Mouse (Mus musculus) heart, embryonic 14.5 days (tissue): ENCODE results near the gene Ncoa3. TPM values are rescaled to one million over a fixed set of nuclear protein-coding genes. Genes with fewer than 3 reads are reported as not detected.

Experiments
- ATAC-seq: fragments of 200-750 bp; cut with Nextera tagmentation; 2 replicates; pipeline ENCODE4 v1.8.0; 2017; ENCODE audit warnings: low read depth, moderate TSS enrichment; ENCODE audit not compliant: insufficient number of reproducible peaks, insufficient read depth, low FRiP score
- H3K27ac ChIP-seq, 2 experiments: fragments of 200-500 bp in 1 of 2; fragments of 300-500 bp in 1 of 2; sonication (generic) in 1 of 2; replicated peaks in 1 of 2; 2 replicates each; pipeline ENCODE4 v1.5.1; 2012 to 2014; ENCODE audit warnings: low read depth in 2 of 2, low read length in 2 of 2, control low read depth in 1 of 2, mild to moderate bottlenecking in 1 of 2, mixed read lengths in 1 of 2; ENCODE audit not compliant: control insufficient read depth in 1 of 2, insufficient read depth in 1 of 2
- H3K27me3 ChIP-seq: fragments of 300-500 bp; sonication (generic); 2 replicates; pipeline ENCODE4 v1.6.1; 2014; ENCODE audit warnings: mild to moderate bottlenecking, low read length, control low read depth; ENCODE audit not compliant: control insufficient read depth, insufficient read depth
- H3K36me3 ChIP-seq: fragments of 300-500 bp; sonication (generic); 2 replicates; pipeline ENCODE4 v1.6.1; 2014; ENCODE audit warnings: mild to moderate bottlenecking, control low read depth, low read length, mixed read lengths; ENCODE audit not compliant: control insufficient read depth, insufficient read depth
- H3K4me1 ChIP-seq, 2 experiments: fragments of 200-500 bp in 1 of 2; fragments of 300-500 bp in 1 of 2; sonication (generic) in 1 of 2; 2 replicates each; pipeline ENCODE4 v1.6.1; 2012 to 2014; ENCODE audit warnings: low read length in 2 of 2, control low read depth in 1 of 2, mixed read lengths in 1 of 2; ENCODE audit not compliant: control insufficient read depth in 2 of 2, insufficient read depth in 2 of 2
- H3K4me2 ChIP-seq: fragments of 300-500 bp; sonication (generic); 2 replicates; pipeline ENCODE4 v1.6.1; 2014; ENCODE audit warnings: mild to moderate bottlenecking, low read length
- H3K4me3 ChIP-seq, 2 experiments: fragments of 200-500 bp in 1 of 2; fragments of 300-500 bp in 1 of 2; sonication (generic) in 1 of 2; 2 replicates each; pipeline ENCODE4 v1.5.1; 2012 to 2014; ENCODE audit warnings: low read length in 2 of 2, mild to moderate bottlenecking in 2 of 2, control low read depth in 1 of 2, low read depth in 1 of 2, moderate library complexity in 1 of 2; ENCODE audit not compliant: control insufficient read depth in 1 of 2, insufficient read depth in 1 of 2
- H3K9ac ChIP-seq: fragments of 300-500 bp; sonication (generic); 2 replicates; pipeline ENCODE4 v1.6.1; 2014; ENCODE audit warnings: mild to moderate bottlenecking, low read length
- H3K9me3 ChIP-seq: fragments of 300-500 bp; sonication (generic); 2 replicates; pipeline ENCODE4 v1.6.1; 2016; ENCODE audit warnings: low read length, control low read depth; ENCODE audit not compliant: control insufficient read depth
- WGBS: fragments of 180-500 bp; shearing (Covaris S2); extraction: QIAGEN DNeasy Blood & Tissue Kit; methylation state at CpG from one replicate; pipeline ENCODE4 v1.1.7; 2014; 5-methylcytosine and 5-hydroxymethylcytosine counted together
- polyA plus RNA-seq: library from polyadenylated mRNA; unstranded; fragments of >200 nt; fragmentation: Nextera tagmentation; extraction: Ambion mirVana; gene quantifications from 2 replicates; pipeline ENCODE4 v1.2.1, GENCODE M21; 2014

Ncoa3 gene
- polyA plus RNA-seq, 1 experiment from 2014 or later = 12.5 TPM

DNA sequence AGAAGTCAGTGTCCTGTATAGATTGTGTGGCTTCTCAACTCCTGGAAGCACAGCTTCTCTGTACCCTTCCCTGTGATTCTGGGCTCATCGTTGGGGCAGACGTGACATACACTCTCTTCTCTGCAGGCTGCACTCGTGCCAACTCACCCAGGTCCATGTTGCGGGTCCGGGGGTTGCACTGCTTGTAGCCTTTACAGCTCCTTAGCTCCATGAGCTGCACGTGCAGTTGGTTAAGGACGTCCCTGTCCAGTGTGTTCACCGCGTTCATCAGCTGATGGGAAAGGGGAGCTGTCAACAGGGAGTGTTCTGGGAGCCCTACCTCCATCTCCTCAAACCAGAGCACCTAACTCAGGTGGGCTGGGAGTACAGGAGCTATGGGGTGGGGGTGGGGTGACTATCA is 84.9 kb downstream of the Ncoa3 start:
- Histone ChIP-seq H3K9me3 (no peaks in the 10 kb centered on the region), H3K27ac (no peak overlapping the region), H3K36me3 (peaks cover 68% of the 10 kb centered on the region), H3K4me2 (no peak overlapping the region), H3K9ac (no peak overlapping the region), H3K27me3 (no peaks in the 10 kb centered on the region), H3K4me1 (peaks cover 23 to 35% of the 10 kb centered on the region in 2 experiments), H3K4me3 (no peak overlapping the region)
- ATAC-seq = no peak
- 81% methylated on average over 9 of the region's 9 CpGs for WGBS

DNA sequence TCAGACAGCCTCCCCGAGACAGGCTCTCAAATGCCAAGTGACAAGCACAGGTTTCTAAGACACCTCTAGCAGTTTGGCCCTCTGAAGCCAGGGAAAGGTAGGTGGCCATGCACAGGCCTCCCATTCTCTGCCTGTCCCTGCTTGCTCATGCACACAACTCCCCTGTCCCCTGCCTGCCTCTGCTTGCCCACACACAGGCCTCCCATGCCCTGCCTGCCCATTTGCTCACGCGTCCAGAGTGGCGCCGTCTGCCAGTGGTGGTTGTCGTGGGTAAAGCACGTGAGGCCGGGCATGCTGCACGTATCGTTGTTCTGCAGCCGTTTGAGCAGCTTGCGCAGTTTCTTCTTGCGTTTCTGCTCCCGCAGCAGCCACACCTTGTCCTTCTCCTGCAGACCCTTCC is 86.8 kb downstream of the Ncoa3 start:
- Histone ChIP-seq H3K9ac (no peak overlapping the region), H3K4me1 (peaks cover 23 to 48% of the 10 kb centered on the region in 2 experiments), H3K36me3 (peaks cover 68% of the 10 kb centered on the region), H3K4me3 (no peak overlapping the region), H3K27ac (0 out of 4 replicates have a peak overlapping the region, but pooled peaks of 1 of the 2 experiments have one; percentile 98), H3K4me2 (no peak overlapping the region), H3K9me3 (no peaks in the 10 kb centered on the region), H3K27me3 (no peaks in the 10 kb centered on the region)
- WGBS = 93% methylated on average over 14 of the region's 14 CpGs
- ATAC-seq = no peak

DNA sequence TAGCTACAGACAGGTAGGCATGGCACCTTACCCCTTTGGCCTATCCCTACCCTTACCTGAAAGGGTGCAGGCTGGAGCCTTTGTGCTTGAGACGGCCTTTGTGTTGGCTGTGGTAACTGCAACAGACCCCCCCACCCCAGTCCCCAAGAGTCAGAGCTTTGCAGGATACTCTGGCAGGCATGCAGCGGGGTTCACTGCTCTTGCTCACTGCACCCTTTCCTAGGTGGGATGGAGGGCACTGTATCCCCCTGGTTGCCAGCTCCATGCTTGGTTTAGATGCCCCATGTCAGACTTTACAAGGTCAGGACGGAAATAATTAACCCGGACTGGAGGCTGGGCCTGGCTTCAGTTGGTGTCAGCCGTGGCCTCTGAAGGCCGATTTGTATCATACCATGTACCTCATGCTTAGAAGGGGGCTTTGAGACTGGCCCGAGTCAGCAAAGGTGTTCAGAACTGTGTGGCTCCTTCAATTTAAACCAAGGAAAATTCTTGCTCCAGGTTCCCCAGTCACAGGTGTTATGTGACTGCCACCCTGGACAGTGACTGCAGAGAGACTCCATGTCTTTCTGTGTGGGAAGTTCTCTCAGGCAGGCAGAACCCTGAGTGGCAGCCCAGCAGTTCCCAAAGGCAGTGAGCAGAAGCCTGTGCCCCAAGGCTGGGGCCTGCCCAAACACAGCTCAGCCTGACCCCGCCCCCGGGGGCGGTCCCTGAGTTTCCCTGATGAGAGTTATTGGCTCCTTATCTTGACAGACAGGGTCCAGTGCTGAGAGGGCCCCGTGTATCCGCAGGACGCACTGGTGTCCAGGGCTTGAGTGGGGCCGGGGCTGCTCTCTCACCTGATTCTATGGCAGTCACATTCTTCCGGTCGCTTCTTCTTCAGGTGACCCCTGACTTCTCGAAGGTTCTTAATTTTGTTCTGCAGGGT is 87.8 kb downstream of the Ncoa3 start:
- Histone ChIP-seq H3K36me3 (peaks cover 63% of the 10 kb centered on the region), H3K27me3 (no peaks in the 10 kb centered on the region), H3K9ac (peak overlapping the region; percentile 83), H3K4me2 (peak overlapping the region; percentile 70), H3K27ac (peak overlapping the region; percentile 98 to 99), H3K4me3 (peak overlapping the region; percentile 40 to 46), H3K4me1 (peaks cover 23 to 48% of the 10 kb centered on the region in 2 experiments), H3K9me3 (no peaks in the 10 kb centered on the region)
- 32% methylated on average over 17 of the region's 17 CpGs for WGBS
- ATAC-seq = peak; percentile 84

DNA sequence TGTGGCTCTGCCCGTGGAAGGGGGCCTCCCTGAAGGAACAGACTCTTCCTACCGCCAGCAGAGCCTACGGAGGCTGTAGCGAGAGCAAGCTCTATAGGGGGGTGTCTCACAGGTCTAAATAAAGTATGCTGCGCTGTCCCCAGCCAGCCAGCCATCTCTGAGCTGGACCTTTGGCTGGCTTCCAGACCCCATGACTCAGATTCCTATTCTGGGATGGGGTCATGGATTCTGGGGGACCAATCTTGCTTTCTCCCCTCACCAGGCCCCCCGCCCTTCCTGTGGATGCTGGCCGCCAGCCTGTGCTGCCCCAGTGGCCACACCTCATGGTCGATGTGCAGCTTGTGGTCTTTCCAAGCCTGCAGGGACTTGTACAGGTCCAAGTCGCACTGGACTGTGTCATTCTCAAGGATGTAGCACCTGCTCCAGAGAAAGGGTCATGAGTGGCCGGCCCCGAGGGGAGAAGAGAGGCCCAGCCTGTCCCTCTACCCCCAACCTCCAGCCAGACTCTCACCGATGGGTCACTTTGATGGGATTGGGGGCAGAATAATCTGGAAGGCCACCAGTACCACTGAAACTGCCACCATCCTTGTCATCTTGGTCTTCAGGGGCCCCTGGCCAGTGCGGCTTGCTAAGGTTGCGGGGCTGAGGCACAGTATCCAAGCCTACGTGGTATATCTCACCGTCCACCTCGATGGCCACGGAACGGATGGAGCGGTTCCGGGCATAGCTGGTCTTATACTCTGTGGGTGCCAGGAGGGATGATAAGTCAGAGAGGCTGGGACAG is 88.7 kb downstream of the Ncoa3 start:
- peak; percentile 82 for ATAC-seq
- Histone ChIP-seq H3K36me3 (peaks cover 66% of the 10 kb centered on the region), H3K27ac (peak overlapping the region; percentile 98 to 99), H3K4me3 (peak overlapping the region; percentile 40 to 46), H3K4me2 (peak overlapping the region; percentile 70), H3K4me1 (peaks cover 23 to 47% of the 10 kb centered on the region in 2 experiments), H3K9me3 (no peaks in the 10 kb centered on the region), H3K27me3 (no peaks in the 10 kb centered on the region), H3K9ac (peak overlapping the region; percentile 83)
- 49% methylated on average over 21 of the region's 21 CpGs for WGBS

GRCm38 (mm10) chr2:166082193-166082592 is 89.8 kb downstream of the Ncoa3 start:
- Histone ChIP-seq H3K4me2 (no peak overlapping the region), H3K9me3 (no peaks in the 10 kb centered on the region), H3K36me3 (peaks cover 70% of the 10 kb centered on the region), H3K9ac (no peak overlapping the region), H3K27ac (peak overlapping the region in 1 of 2 experiments; percentile 98; a peak in 3 of 4 replicates), H3K27me3 (no peaks in the 10 kb centered on the region), H3K4me1 (peaks cover 23 to 42% of the 10 kb centered on the region in 2 experiments), H3K4me3 (no peak overlapping the region)
- ATAC-seq = no peak
- 53% methylated on average over 5 of the region's 5 CpGs for WGBS

GRCm38 (mm10) chr2:166082661-166083060 is 90.2 kb downstream of the Ncoa3 start:
- ATAC-seq = no peak
- Histone ChIP-seq H3K27me3 (no peaks in the 10 kb centered on the region), H3K4me1 (peaks cover 23 to 42% of the 10 kb centered on the region in 2 experiments), H3K4me2 (no peak overlapping the region), H3K9me3 (no peaks in the 10 kb centered on the region), H3K27ac (no peak overlapping the region; a peak in 1 of 4 replicates), H3K9ac (peak overlapping the region; percentile 21; the same call in 1 of the 2 replicates), H3K4me3 (no peak overlapping the region), H3K36me3 (peaks cover 70% of the 10 kb centered on the region)
- WGBS = 78% methylated on average over 10 of the region's 10 CpGs

DNA sequence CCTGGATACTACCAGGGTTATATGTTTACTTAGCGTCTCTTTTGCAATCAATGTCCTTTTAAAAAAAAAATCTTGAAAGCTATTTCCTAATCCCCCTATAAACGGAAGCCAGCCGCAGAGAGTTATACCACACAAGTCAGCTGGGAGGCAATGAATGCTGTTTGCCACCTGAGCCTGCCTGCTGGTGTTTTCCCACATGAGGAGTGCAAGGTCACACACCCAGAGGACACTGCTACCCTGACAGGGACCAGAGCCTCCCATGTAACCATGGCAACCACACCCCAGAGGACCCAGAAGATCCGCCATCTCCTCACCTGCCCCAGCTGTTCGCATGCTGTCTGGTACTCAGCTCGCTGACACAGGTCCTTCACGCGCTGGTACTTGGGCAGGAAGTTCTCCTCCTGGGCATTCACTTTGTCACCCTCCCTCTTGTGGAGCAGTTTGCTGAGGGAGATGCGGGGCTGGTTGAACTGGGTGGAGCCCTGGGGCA is 91.2 kb downstream of the Ncoa3 start:
- Histone ChIP-seq H3K4me2 (no peak overlapping the region), H3K4me3 (no peak overlapping the region), H3K36me3 (peaks cover 65% of the 10 kb centered on the region), H3K4me1 (peaks cover 23 to 42% of the 10 kb centered on the region in 2 experiments), H3K27me3 (no peaks in the 10 kb centered on the region), H3K9ac (0 out of 2 replicates have a peak overlapping the region, but pooled peaks have one; percentile 11), H3K27ac (no peak overlapping the region; a peak in 1 of 4 replicates), H3K9me3 (no peaks in the 10 kb centered on the region)
- WGBS = 84% methylated on average over 9 of the region's 9 CpGs
- no peak for ATAC-seq
